ENCODE assay signal across 7 mouse cellular contexts in the genomic region with DNA sequence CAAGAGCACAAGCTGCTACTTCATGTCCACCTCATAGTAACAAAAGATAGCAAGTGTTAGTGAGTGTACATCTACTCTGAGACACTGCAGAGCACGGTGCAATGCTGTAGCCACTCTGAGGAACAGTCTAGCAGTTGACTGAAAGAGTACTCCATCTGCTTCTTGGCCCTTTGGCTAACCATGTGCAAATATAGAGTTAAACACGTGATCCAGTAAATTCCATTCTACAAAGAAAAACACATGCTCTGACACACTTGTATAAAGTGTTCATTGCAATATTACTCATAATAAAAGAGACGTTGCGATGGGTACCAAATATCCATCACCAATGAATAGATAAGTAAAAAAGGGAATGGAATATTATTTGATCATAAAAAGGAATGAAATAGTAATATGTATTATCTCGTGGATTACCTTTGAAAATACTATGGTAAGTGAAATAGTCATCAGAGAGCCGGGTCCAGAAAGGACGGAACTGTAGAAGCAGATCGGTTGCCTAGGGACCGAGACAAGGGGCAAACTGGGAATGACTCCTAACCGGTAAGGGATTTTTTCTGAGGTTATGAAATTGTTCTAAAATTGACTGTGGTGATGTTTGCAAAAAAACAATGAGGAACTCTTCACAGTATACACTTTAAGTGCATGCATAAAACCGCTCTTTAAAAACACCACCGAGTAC. TPM values are rescaled to one million over a fixed set of nuclear protein-coding genes. Genes with fewer than 3 reads are reported as not detected.
DNase-seq lines count a peak whose midpoint lies in the region; ATAC-seq and TF ChIP-seq lines count a peak whose summit lies in the region.

No protein-coding gene starts in this region.

- DNase-seq in testis, postnatal 14 days (ENCODE audit: low spot score), result no peak
- DNase-seq in liver, embryonic 11.5 days (ENCODE audit: low spot score), result no peak
- no peak for DNase-seq in adrenal gland, postnatal 4 days (ENCODE audit: low spot score in 2 of 2)
- no peak for DNase-seq in adrenal gland, postnatal 10 days
- no peak for DNase-seq in right cerebral cortex, postnatal 25 days

- H3K27me3 ChIP-seq in testis, adult 2 months (ENCODE audit: control insufficient read depth, insufficient read depth, low read length), result no peaks in the 10 kb centered on the region
- no peaks in the 10 kb centered on the region for H3K27me3 ChIP-seq in forebrain, embryonic 12.5 days
- H3K27me3 ChIP-seq in liver, embryonic 11.5 days (replicated peaks; ENCODE audit: control insufficient read depth, insufficient read depth, low read length), result no peaks in the 10 kb centered on the region

- H3K4me3 ChIP-seq in testis, adult 2 months (ENCODE audit: control insufficient read depth, low read depth, low read length), result peak overlapping the region; percentile 77; the same call in 1 of the 2 replicates
- H3K4me3 ChIP-seq in forebrain, embryonic 12.5 days (replicated peaks), result peak overlapping the region; percentile 89
- H3K4me3 ChIP-seq in liver, embryonic 11.5 days (ENCODE audit: low read depth, low read length), result peak overlapping the region; percentile 88

- peak overlapping the region; percentile 59 for H3K4me2 ChIP-seq in forebrain, embryonic 12.5 days
- peak overlapping the region; percentile 73 for H3K4me2 ChIP-seq in liver, embryonic 11.5 days

- WGBS in forebrain, embryonic 12.5 days, result 34% methylated on average over 12 of the region's 12 CpGs
- WGBS in liver, embryonic 11.5 days, result 28% methylated on average over 12 of the region's 12 CpGs

- no peak for TF ChIP-seq CTCF in testis, adult 2 months (IDR thresholded peaks at IDR 0.05; ENCODE audit: control insufficient read depth, insufficient read depth, insufficient replicate concordance, low read depth, low read length)

- no peak for TF ChIP-seq POLR2A in testis, adult 2 months (IDR thresholded peaks at IDR 0.05; ENCODE audit: control insufficient read depth, low read depth, low read length)

- H3K9me3 ChIP-seq in forebrain, embryonic 12.5 days, result no peaks in the 10 kb centered on the region
- H3K9me3 ChIP-seq in liver, embryonic 11.5 days (ENCODE audit: control insufficient read depth, low read length), result no peaks in the 10 kb centered on the region

- ATAC-seq in forebrain, embryonic 12.5 days (ENCODE audit: low FRiP score), result no peak
- no peak for ATAC-seq in liver, embryonic 11.5 days (replicated peaks; ENCODE audit: low FRiP score)

- 0 out of 2 replicates have a peak, but pooled peaks cover 3% of the 10 kb centered on the region for H3K4me1 ChIP-seq in testis, adult 2 months (ENCODE audit: control insufficient read depth, insufficient read depth, low read length)
- H3K4me1 ChIP-seq in forebrain, embryonic 12.5 days, result peaks cover 3% of the 10 kb centered on the region
- peaks cover 13% of the 10 kb centered on the region for H3K4me1 ChIP-seq in liver, embryonic 11.5 days (replicated peaks; ENCODE audit: control insufficient read depth, insufficient read depth, low read length)

- H3K9ac ChIP-seq in forebrain, embryonic 12.5 days, result peak overlapping the region; percentile 89
- H3K9ac ChIP-seq in liver, embryonic 11.5 days (ENCODE audit: low read depth, low read length), result peak overlapping the region; percentile 97

- H3K36me3 ChIP-seq in testis, adult 2 months (ENCODE audit: control insufficient read depth, insufficient read depth, low read length), result no peaks in the 10 kb centered on the region
- H3K36me3 ChIP-seq in forebrain, embryonic 12.5 days (replicated peaks), result no peaks in the 10 kb centered on the region
- H3K36me3 ChIP-seq in liver, embryonic 11.5 days (ENCODE audit: control insufficient read depth, insufficient read depth, low read length), result no peaks in the 10 kb centered on the region

- no peak overlapping the region; the same call in 1 of the 2 replicates for H3K27ac ChIP-seq in testis, adult 2 months (ENCODE audit: control insufficient read depth, insufficient read depth, low read depth, low read length)
- peak overlapping the region; percentile 95; the same call in 1 of the 2 replicates for H3K27ac ChIP-seq in forebrain, embryonic 12.5 days
- H3K27ac ChIP-seq in liver, embryonic 11.5 days (ENCODE audit: low read depth, low read length), result peak overlapping the region; percentile 97

RNA-seq across cellular contexts. Expression of gene Fcho2, which starts 1.5 kb away (rescaled TPM):
- 4.8 and 5.4 TPM in 2 replicates for polyA plus RNA-seq in testis, adult 2 months (2012; rRNA removed)
- polyA plus RNA-seq in forebrain, embryonic 12.5 days (2016; fragmentation: Nextera tagmentation; extraction: Ambion mirVana), result 32.4 and 36.6 TPM in 2 replicates
- polyA plus RNA-seq in liver, embryonic 11.5 days (2014; fragmentation: Nextera tagmentation; extraction: Ambion mirVana), result 23.7 and 25.3 TPM in 2 replicates
- 10 to 100 TPM; 56.8 to 66.9 TPM for total RNA-seq in adrenal gland, postnatal 4 days (2021)
- total RNA-seq in adrenal gland, postnatal 10 days (2021), result 10 to 100 TPM; 40.6 to 50.8 TPM
